Mouse (Mus musculus) adipose tissue, adult 10 weeks (tissue): Measurements from ENCODE around the gene Foxi1. TPM values are rescaled to one million over a fixed set of nuclear protein-coding genes. Genes with fewer than 3 reads are reported as not detected.

Source experiments
- polyA plus RNA-seq: library from polyadenylated mRNA; stranded (reverse); fragments of 350-450 nt; fragmentation: Illumina TruSeq; extraction: RNeasy Lipid Tissue Mini Kit (QIAGEN cat#74804); gene quantifications from one replicate; pipeline ENCODE4 v1.2.3, GENCODE M21; 2014; ENCODE audit warnings: low read depth, low replicate concordance

The Foxi1 gene
- polyA plus RNA-seq: 36.8 TPM

DNA sequence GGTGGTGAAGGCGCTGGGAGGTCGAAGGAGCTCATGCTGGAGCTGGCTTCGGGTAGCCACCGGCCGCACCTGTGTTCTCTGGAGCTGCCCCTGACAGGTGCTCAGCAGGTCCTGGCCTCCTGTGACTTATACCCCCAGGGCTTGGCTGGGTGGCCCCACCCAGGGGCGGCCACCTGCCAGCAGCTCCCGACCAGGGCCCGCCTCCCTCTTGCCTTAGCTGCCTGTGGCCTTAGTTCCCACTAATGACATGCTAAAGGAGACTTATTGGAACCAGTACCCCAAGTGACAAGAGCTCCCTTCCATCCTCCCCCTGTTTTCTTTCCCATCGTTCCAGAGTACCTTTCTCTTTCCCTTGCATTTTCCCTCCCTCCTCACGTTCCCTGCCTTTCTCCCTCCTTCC lies at the start of gene Foxi1:
Gene Foxi1 (minus strand): TSS at position 101 of the 400 bp plus-strand sequence.

Other genes starting within 250 kb of the Foxi1 start
- 2.2 TPM for gene Kcnmb1, start 245.1 kb downstream of the Foxi1 start, polyA plus RNA-seq
- 3.4 TPM for gene Kcnip1, start 214.9 kb downstream of the Foxi1 start, polyA plus RNA-seq
- gene Lcp2, start 161.2 kb downstream of the Foxi1 start, polyA plus RNA-seq: 5.4 TPM
- gene 4930469K13Rik, start 109.5 kb downstream of the Foxi1 start, polyA plus RNA-seq: 5.1 TPM
- 0.76 TPM for gene Fam196b, start 106.7 kb upstream of the Foxi1 start, polyA plus RNA-seq